Mouse (Mus musculus) MEL-GATA-1-ER (cell line): ENCODE data around the gene Uqcrc1.

Source experiments
- DNase-seq: peaks from one replicate; pipeline ENCODE4 v3.0.0-alpha.2; 2012; ENCODE audit warnings: low read depth; ENCODE audit errors: extremely low read depth

Uqcrc1 gene

GRCm38 (mm10) chr9:108936418-108937364 is at the start of gene Uqcrc1:
TSS of gene Uqcrc1 (plus strand) at chr9:108936633.
- DNase-seq: peak; percentile 91

- no peak for DNase-seq
These were observed 24.1 kb upstream of the Uqcrc1 start for GRCm38 (mm10) chr9:108912308-108912707.

GRCm38 (mm10) chr9:108913161-108913560 is 23.3 kb upstream of the Uqcrc1 start:
- DNase-seq: no peak

GRCm38 (mm10) chr9:108913621-108914020 is 22.8 kb upstream of the Uqcrc1 start:
- no peak for DNase-seq

- DNase-seq: no peak
These were observed 21.9 kb upstream of the Uqcrc1 start, which contains the start of gene Tmem89 for GRCm38 (mm10) chr9:108914491-108914890. TSS of gene Tmem89 (plus strand) at chr9:108914619.

GRCm38 (mm10) chr9:108925897-108926296 is 10.5 kb upstream of the Uqcrc1 start:
- no peak for DNase-seq

GRCm38 (mm10) chr9:108928424-108928823 is 8.0 kb upstream of the Uqcrc1 start:
- DNase-seq: no peak

- no peak for DNase-seq
These were observed 442 bp upstream of the Uqcrc1 start for GRCm38 (mm10) chr9:108935991-108936390.

GRCm38 (mm10) chr9:108945111-108945510 is 8.7 kb downstream of the Uqcrc1 start:
- no peak for DNase-seq

- no peak for DNase-seq
These were observed 9.2 kb downstream of the Uqcrc1 start for GRCm38 (mm10) chr9:108945608-108946007.

GRCm38 (mm10) chr9:108949231-108949966 is 13.0 kb downstream of the Uqcrc1 start:
- no peak for DNase-seq

- no peak for DNase-seq
These were observed 13.7 kb downstream of the Uqcrc1 start for GRCm38 (mm10) chr9:108949967-108950728.

GRCm38 (mm10) chr9:108953081-108953636 is 16.7 kb downstream of the Uqcrc1 start, which contains the start of gene Col7a1:
TSS of gene Col7a1 (plus strand) at chr9:108953586.
- no peak for DNase-seq

GRCm38 (mm10) chr9:108955241-108955640 is 18.8 kb downstream of the Uqcrc1 start:
- no peak for DNase-seq

GRCm38 (mm10) chr9:108955846-108956245 is 19.4 kb downstream of the Uqcrc1 start:
- DNase-seq: no peak

- DNase-seq: no peak
These were observed 27.1 kb downstream of the Uqcrc1 start for GRCm38 (mm10) chr9:108963577-108963976.

GRCm38 (mm10) chr9:108964338-108964737 is 27.9 kb downstream of the Uqcrc1 start:
- no peak for DNase-seq

GRCm38 (mm10) chr9:108970623-108971022 is 34.2 kb downstream of the Uqcrc1 start:
- DNase-seq: no peak

GRCm38 (mm10) chr9:108976483-108976882 is 40.0 kb downstream of the Uqcrc1 start:
- no peak for DNase-seq

- no peak for DNase-seq
These were observed 41.5 kb downstream of the Uqcrc1 start for GRCm38 (mm10) chr9:108977966-108978365.

- no peak for DNase-seq
These were observed 46.1 kb downstream of the Uqcrc1 start for GRCm38 (mm10) chr9:108982498-108982897.
